Mouse (Mus musculus): Measurements from ENCODE around the gene Slc7a7. TPM values are rescaled to one million over a fixed set of nuclear protein-coding genes. Genes with fewer than 3 reads are reported as not detected.

The Slc7a7 gene
- polyA plus RNA-seq, 1 experiment from 2014 or later: 4.7 TPM

DNA sequence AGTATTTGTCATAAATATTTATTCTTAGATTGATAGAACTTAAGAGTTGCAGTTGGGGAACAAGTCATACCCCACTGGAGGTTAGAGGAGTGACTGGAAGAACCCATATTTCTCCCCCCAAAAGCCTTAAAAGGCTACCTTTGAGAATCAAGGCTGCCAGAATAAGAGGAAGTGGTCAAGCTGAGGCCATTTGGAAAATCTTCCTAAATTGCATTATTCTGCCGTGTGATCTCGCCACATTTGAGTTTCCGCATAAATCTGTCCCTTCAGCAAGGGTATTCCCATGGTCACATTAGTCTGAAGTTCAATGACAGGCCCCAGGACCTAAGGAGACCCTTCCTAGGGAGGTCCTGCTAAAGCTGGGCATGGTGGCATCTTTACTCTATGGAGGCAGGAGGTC lies 25.0 kb upstream of the Slc7a7 start:
- 92% methylated on average over 3 of the region's 3 CpGs for WGBS
- no peak overlapping the region for H3K4me3 ChIP-seq
- ATAC-seq (replicated peaks): no peak

DNA sequence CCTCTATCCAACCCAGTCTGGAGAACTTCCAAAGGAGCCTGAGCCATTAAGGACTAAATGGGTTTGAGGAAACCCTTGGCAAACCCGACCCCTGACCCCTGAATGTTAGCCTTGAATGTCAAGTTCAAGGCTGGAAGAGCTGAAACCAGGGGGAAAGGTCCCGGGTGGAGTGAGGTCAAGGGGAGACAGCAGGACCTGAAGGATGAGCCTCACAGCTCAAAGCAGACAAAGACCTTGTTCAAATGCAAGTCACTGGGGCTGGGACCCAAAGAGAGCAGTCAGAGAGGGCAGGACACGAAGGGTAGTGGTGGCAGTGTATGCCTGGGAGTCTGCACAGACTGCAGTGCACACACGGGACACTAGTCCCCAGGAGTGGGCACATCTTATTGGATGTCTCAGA lies 23.8 kb upstream of the Slc7a7 start:
- no peak for ATAC-seq (replicated peaks)
- Histone ChIP-seq H3K4me3 (no peak overlapping the region), H3K9ac (no peak overlapping the region), H3K27me3 (replicated peaks) (no peaks in the 10 kb centered on the region), H3K4me2 (no peak overlapping the region), H3K4me1 (no peaks in the 10 kb centered on the region), H3K9me3 (no peaks in the 10 kb centered on the region), H3K36me3 (replicated peaks) (no peaks in the 10 kb centered on the region), H3K27ac (no peak overlapping the region)
- 78% methylated on average over 4 of the region's 4 CpGs for WGBS

More for the DNA sequence above, 25.0 kb upstream of the Slc7a7 start:
- H3K4me1 ChIP-seq: no peaks in the 10 kb centered on the region
- H3K27me3 ChIP-seq (replicated peaks): no peaks in the 10 kb centered on the region
- no peak overlapping the region for H3K4me2 ChIP-seq
- no peaks in the 10 kb centered on the region for H3K9me3 ChIP-seq
- H3K9ac ChIP-seq: no peak overlapping the region
- no peaks in the 10 kb centered on the region for H3K36me3 ChIP-seq (replicated peaks)
- H3K27ac ChIP-seq: no peak overlapping the region

DNA sequence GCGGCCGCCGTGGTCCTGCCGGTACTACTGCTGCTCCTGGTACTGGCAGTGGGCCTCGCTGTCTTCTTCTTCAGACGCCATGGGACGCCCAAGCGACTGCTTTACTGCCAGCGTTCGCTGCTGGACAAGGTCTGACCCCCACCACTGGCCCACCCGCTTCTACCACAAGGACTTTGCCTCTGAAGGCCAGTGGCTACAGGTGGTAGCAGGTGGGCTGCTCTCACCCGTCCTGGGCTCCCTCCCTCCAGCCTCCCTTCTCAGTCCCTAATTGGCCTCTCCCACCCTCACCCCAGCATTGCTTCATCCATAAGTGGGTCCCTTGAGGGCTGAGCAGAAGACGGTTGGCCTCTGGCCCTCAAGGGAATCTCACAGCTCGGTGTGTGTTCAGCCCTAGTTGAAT lies 23.0 kb upstream of the Slc7a7 start:
- Histone ChIP-seq H3K27ac (no peak overlapping the region), H3K9ac (no peak overlapping the region), H3K36me3 (replicated peaks) (no peaks in the 10 kb centered on the region), H3K27me3 (replicated peaks) (no peaks in the 10 kb centered on the region), H3K4me3 (no peak overlapping the region), H3K9me3 (no peaks in the 10 kb centered on the region), H3K4me1 (no peaks in the 10 kb centered on the region), H3K4me2 (no peak overlapping the region)
- 94% methylated on average over 14 of the region's 14 CpGs for WGBS
- no peak for ATAC-seq (replicated peaks)

DNA sequence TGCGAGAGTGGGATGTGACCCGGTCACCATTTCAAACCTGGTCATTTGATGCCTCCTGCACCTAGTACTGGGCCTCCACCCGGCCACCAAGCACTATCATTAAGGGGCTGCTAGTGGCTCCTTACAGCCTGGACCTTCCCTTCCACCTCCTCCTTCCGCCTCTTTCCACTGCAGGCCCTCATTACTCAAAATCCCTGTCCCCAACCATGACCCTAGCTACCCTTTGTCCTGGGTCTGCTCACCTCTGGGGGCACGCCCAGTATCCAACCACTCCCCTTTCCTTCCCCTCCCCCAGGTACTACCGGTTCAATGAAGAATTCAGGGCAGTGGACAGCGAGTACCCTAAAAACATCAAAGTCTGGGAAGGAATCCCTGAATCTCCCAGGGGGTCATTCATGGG lies 22.0 kb upstream of the Slc7a7 start:
- no peak overlapping the region for H3K9ac ChIP-seq
- no peaks in the 10 kb centered on the region for H3K9me3 ChIP-seq
- no peaks in the 10 kb centered on the region for H3K27me3 ChIP-seq (replicated peaks)
- no peaks in the 10 kb centered on the region for H3K36me3 ChIP-seq (replicated peaks)
- H3K4me1 ChIP-seq: no peaks in the 10 kb centered on the region
- H3K4me2 ChIP-seq: no peak overlapping the region
- no peak overlapping the region for H3K4me3 ChIP-seq
- WGBS: 51% methylated on average over 7 of the region's 7 CpGs
- ATAC-seq (replicated peaks): no peak
- H3K27ac ChIP-seq: no peak overlapping the region

DNA sequence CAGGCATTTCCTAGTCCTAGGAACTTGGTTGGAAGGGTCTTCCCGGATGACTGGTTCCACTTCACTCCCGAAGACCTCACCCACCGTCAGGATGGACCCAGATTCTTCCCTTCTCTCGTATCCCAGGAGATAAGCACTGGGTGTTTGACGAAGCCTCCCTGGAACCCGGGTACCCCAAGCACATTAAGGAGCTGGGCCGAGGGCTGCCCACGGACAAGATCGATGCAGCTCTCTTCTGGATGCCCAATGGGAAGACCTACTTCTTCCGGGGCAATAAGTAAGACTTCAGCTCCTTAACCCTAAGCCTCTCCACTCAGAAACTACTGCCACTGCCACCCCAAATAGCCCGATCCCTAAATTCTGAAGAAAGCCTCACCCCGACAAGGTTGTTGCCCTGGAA lies 21.6 kb upstream of the Slc7a7 start:
- no peak for ATAC-seq (replicated peaks)
- H3K4me2 ChIP-seq: no peak overlapping the region
- 68% methylated on average over 12 of the region's 12 CpGs for WGBS
- H3K9me3 ChIP-seq: no peaks in the 10 kb centered on the region
- H3K27ac ChIP-seq: no peak overlapping the region
- H3K4me3 ChIP-seq: no peak overlapping the region
- no peaks in the 10 kb centered on the region for H3K4me1 ChIP-seq
- H3K27me3 ChIP-seq (replicated peaks): no peaks in the 10 kb centered on the region
- H3K9ac ChIP-seq: no peak overlapping the region
- no peaks in the 10 kb centered on the region for H3K36me3 ChIP-seq (replicated peaks)

DNA sequence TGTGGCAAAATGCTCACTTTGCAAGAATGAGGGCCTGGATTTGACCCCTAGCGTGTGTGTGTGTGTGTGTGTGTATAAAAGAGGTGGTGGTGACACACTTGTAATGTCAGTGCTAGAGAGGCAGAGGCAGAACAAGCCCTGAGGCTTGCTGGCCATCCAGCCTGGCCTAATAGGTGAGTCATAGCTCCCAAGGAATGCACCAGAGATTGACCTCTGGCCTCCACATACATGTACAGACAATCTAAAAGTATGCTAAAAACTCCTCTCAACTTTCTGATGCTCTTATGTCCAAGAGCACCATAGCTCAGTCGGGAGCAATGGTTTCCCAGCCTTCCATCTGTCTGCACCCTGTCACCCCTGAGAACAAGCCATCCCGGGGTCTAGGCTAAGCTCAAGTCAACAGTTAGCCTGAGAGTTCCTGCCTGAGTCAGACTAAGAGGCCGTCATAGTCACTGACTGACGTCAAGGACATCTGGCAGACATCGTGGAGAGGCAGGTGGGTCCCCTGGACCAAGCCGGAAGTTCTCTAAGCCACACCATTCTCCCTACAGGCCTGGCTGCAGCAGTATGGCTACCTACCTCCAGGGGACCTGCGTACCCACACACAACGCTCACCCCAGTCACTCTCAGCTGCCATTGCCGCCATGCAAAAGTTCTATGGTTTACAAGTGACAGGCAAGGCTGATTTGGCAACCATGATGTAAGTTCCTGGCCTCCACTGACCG lies 17.8 kb upstream of the Slc7a7 start:
- Histone ChIP-seq H3K27me3 (replicated peaks) (no peaks in the 10 kb centered on the region), H3K27ac (no peak overlapping the region), H3K9me3 (no peaks in the 10 kb centered on the region), H3K4me3 (no peak overlapping the region), H3K36me3 (replicated peaks) (no peaks in the 10 kb centered on the region), H3K4me1 (peaks cover 27% of the 10 kb centered on the region), H3K4me2 (no peak overlapping the region), H3K9ac (no peak overlapping the region)
- 92% methylated on average over 11 of the region's 11 CpGs for WGBS
- ATAC-seq (replicated peaks): no peak

DNA sequence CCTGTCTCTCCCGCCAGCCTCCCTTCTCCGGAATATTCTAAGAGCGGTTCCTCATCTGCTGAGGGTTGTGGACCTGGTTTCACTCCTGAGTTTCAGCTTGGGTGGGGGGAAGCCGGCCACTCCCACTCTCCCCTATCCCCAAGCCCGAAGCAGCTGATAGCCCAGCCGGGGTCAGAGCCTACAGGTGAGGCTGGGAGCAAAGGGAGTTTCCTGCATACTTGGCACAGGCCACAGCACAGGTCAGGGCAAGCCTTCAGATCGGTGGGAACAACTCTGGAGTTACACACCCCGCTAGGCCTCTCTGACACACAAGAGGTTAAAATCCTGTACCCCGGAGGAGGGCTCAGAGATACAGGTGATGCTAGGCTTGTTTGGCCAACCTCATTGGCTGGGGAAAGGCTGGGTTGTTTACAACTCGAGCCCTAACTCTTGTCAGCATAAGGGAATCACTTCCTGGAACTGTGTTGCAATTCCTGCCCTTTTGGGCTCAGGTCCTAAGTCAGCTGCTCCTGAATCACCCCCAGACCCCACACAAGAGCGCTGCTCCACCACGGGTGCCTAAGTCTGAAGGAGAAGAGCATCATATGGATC lies 16.5 kb upstream of the Slc7a7 start:
- Histone ChIP-seq H3K4me3 (peak overlapping the region; percentile 51), H3K9ac (0 out of 2 replicates have a peak overlapping the region, but pooled peaks have one; percentile 47), H3K27ac (peak overlapping the region; percentile 83; the same call in 1 of the 2 replicates), H3K27me3 (replicated peaks) (no peaks in the 10 kb centered on the region), H3K4me1 (peaks cover 33% of the 10 kb centered on the region), H3K9me3 (no peaks in the 10 kb centered on the region), H3K36me3 (replicated peaks) (0 out of 2 replicates have a peak, but pooled peaks cover 9% of the 10 kb centered on the region), H3K4me2 (peak overlapping the region; percentile 70)
- 70% methylated on average over 12 of the region's 12 CpGs for WGBS
- no peak for ATAC-seq (replicated peaks)

DNA sequence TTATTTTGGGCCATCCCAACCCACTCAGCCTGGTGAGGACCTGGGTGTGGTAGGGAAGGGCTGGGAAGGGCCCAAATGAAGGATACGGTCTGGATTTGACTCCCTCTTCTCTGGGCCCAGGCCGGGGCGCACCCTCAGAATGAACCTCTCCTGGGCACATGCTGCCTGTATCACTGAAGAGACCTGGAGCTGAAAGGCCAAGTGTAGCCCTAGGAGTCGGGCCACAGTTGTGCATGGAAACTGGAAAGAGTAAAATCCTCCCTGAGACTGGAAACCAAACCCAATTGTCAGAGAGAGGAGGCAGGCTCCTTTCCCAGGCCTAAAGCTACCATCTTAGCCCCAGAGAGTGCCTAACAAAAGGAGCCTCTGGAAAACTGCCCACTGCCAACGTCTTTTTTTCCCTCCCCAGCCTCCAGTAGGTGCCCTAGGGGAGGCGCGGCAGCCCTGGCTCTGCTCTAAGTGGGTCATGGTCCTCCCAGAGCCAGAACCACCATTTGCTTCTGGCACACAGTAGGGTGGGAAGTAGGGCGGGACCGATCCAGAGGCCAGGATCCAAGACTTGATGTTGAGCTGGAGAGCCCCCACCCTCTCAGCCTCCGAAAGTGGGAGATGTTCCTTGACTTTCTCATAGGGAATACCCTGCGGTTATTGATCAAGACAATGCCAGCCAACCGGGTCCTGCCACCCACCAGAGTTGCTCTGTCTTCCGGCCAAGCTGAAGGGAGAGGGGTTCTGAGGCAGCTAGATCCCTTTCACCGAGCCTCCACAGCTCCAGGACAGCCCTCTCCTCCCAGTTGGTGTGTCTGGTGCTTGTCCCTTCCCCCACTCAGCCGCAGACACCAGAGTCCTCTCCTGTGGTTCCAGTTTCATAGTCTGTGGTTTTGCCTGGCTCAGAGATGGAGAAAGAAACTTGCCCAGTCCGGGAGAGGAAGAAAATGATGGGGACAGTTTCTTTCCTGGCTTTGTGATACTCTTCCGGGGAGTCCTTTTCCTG lies 15.6 kb upstream of the Slc7a7 start:
- peak overlapping the region; percentile 47 for H3K9ac ChIP-seq
- ATAC-seq (replicated peaks): no peak
- H3K36me3 ChIP-seq (replicated peaks): 0 out of 2 replicates have a peak, but pooled peaks cover 9% of the 10 kb centered on the region
- no peaks in the 10 kb centered on the region for H3K27me3 ChIP-seq (replicated peaks)
- peak overlapping the region; percentile 51 for H3K4me3 ChIP-seq
- H3K4me1 ChIP-seq: peaks cover 40% of the 10 kb centered on the region
- no peaks in the 10 kb centered on the region for H3K9me3 ChIP-seq
- peak overlapping the region; percentile 83 for H3K27ac ChIP-seq
- H3K4me2 ChIP-seq: peak overlapping the region; percentile 70
- 42% methylated on average over 17 of the region's 17 CpGs for WGBS

DNA sequence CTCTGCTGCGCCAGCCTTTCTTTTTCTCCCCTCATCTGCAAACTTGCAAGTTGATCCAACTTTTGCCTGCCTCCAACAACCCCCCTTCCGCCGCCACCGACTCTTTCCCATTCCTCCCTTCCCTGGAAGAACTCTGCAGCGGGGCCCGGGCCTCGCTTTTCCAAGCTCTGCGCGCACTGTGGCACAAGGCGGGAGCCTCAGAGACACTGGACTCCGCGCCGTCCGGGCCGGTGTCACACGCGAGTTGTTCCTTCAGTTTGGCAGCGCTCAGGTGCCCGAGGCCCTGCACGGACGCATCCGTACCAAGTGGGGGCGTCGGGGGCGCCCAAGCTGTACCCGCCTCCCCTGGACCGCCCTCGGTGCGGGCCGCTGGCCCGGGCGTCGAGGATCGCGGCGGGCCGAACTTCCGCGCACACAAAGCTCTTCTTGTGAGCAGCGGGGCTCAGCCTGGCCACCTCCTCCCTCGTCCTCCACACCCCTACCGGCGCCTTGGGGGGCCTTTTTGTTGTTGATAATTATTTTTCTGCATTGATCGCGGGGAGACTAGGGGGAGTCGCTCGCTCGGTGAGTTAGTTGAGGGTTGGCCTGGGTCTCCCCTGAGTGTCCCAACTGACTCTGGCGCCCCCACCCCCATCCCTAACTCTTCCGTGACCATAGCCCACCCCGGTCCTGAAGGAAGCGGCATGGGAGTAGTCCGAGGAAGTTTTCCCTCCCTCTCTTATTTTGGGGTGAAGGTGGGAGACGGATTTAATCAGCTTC lies 14.7 kb upstream of the Slc7a7 start:
- Histone ChIP-seq H3K4me2 (peak overlapping the region; percentile 70), H3K9me3 (no peaks in the 10 kb centered on the region), H3K27me3 (replicated peaks) (no peaks in the 10 kb centered on the region), H3K4me3 (peak overlapping the region; percentile 51), H3K9ac (peak overlapping the region; percentile 47), H3K27ac (peak overlapping the region; percentile 83), H3K4me1 (peaks cover 49% of the 10 kb centered on the region), H3K36me3 (replicated peaks) (0 out of 2 replicates have a peak, but pooled peaks cover 9% of the 10 kb centered on the region)
- 2% methylated on average over 54 of the region's 54 CpGs for WGBS
- peak; percentile 18; the same call in 1 of the 2 replicates for ATAC-seq (replicated peaks)

DNA sequence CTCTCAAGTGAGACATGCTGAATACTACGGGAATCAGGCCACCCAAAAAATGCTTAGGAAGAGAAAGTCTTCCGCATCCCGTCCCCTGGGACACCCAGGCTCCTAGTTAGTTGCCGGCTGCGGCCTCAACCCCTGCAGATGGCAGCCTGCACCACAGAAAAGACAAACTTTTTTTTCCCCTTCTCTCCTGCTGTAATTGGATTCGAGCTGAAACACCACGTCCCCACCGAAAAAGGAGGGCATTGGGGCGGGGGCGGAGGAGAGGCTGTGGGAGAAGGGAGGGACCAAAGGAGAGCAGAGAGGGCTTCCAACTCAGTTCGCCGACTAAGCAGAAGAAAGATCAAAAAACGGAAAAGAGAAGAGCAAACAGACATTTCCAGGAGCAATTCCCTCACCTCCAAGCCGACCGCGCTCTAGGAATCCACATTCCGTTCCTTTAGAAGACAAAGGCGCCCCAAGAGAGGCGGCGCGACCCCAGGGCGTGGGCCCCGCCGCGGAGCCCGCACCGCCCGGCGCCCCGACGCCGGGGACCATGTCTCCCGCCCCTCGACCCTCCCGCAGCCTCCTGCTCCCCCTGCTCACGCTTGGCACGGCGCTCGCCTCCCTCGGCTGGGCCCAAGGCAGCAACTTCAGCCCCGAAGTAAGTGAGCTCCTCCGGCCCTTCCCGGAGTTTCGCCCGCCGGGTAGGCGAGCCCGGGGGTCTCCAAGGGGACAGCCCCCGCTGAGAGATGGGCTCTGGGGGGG lies 13.9 kb upstream of the Slc7a7 start, which contains the start of gene Mmp14:
Gene Mmp14, plus strand, starts transcription at position 279 of the 744 bp plus-strand sequence.
- Histone ChIP-seq H3K27me3 (replicated peaks) (no peaks in the 10 kb centered on the region), H3K9ac (peak within 1 kb of the TSS; percentile 47), H3K4me3 (peak within 1 kb of the TSS; percentile 51), H3K9me3 (no peaks in the 10 kb centered on the region), H3K36me3 (replicated peaks) (0 out of 2 replicates have a peak, but pooled peaks cover 9% of the 10 kb centered on the region), H3K4me1 (peaks cover 50% of the 10 kb centered on the region), H3K4me2 (peak within 1 kb of the TSS; percentile 70), H3K27ac (peak within 1 kb of the TSS; percentile 83)
- WGBS: 1% methylated on average over 49 of the region's 49 CpGs
- peak; percentile 31; the same call in 1 of the 2 replicates for ATAC-seq (replicated peaks)
